Mouse (Mus musculus) bone marrow macrophage, adult 2 months (primary cell): ENCODE results near the gene Ganab.

Experiments
- CTCF ChIP-seq: IDR thresholded peaks from 2 replicates; pipeline ENCODE4 v1.5.1; 2012; ENCODE audit warnings: low read depth, mild to moderate bottlenecking, low read length, moderate library complexity
- POLR2A ChIP-seq: IDR thresholded peaks from 2 replicates; pipeline ENCODE4 v1.6.1; 2012; ENCODE audit warnings: mild to moderate bottlenecking, low read depth, low read length, borderline replicate concordance

DNA sequence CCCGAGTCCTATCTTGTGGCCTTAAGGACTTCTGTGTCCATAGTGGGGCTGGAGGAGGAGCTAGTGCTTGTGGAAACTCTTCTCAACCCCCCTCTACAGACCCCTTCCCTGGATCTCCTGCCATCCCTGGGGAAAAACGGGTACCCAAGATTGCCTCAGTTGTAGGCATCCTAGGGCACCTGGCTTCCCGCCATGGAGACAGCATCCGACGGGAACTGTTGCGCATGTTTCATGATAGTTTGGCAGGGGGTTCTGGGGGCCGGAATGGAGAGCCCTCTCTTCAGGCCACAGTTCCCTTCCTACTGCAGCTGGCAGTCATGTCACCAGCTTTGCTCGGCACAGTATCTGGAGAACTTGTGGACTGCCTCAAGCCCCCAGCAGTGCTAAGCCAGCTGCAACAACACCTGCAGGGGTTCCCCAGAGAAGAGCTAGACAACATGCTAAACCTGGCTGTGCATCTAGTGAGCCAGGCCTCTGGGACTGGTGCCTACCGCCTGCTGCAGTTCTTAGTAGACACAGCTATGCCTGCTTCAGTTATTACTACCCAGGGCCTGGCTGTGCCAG lies 2.4 kb upstream of the Ganab start:
- TF ChIP-seq CTCF (no peak), POLR2A (no peak)
